Comparison of ENCODE assay signal across 11 mouse cellular contexts in genomic region chr15:79802304-79802703, GRCm38 (mm10).
DNase-seq lines count a peak whose midpoint lies in the region.
"Had no signal": no experiment of that assay in that cellular context is flagged by ENCODE, and none has a peak within 500 bp of the region (broad histone marks: within the 10 kb centered on the region; RNA-seq: fewer than 3 reads in every experiment).

No protein-coding gene starts in this region.

- DNase-seq in kidney, postnatal 10 days = peak; percentile 33
- no peak for DNase-seq in kidney, adult 9 months
- DNase-seq in testis, postnatal 10 days (ENCODE audit: low spot score) = peak; percentile 58
- no peak for DNase-seq in testis, postnatal 14 days (ENCODE audit: low spot score)
- peak; percentile 75 to 85 for DNase-seq in cerebellum, postnatal 14 days
- no peak for DNase-seq in urinary bladder, postnatal 10 days (ENCODE audit: low spot score)
- no peak for DNase-seq in thymus, postnatal 10 days (ENCODE audit: low spot score in 2 of 2)
- DNase-seq: adrenal gland, postnatal 36 days; heart, postnatal 10 days; right cerebral cortex, postnatal 4 days; thymus, adult 18-20 months had no signal

Comparison
In these comparisons a context has a peak if more than half of its experiments do, and no peak if none do; other contexts are left out.
1. DNase-seq: peak in kidney, postnatal 10 days (single experiment), testis, postnatal 10 days (single experiment) and cerebellum, postnatal 14 days (2 of 2); none in kidney, adult 9 months (single experiment), testis, postnatal 14 days (single experiment), urinary bladder, postnatal 10 days (single experiment) and thymus, postnatal 10 days (0 of 2).